Mouse (Mus musculus) urinary bladder, postnatal 10 days (tissue): ENCODE measurements at regions not wholly inside any gene's neighbourhood (a gene's known extent, or its start where the extent isn't known, plus 50 kb on each side); places are given as distances from the start of the nearest gene placed in this dataset.
"Not testable (repeated sequence)": the region's sequence is repeated elsewhere in the genome, so short reads cannot be mapped to it uniquely, and the experiment has no call there.

Experiments used
- DNase-seq: peaks from one replicate; pipeline ENCODE4 v3.0.0; 2022; ENCODE audit warnings: low spot score

DNA sequence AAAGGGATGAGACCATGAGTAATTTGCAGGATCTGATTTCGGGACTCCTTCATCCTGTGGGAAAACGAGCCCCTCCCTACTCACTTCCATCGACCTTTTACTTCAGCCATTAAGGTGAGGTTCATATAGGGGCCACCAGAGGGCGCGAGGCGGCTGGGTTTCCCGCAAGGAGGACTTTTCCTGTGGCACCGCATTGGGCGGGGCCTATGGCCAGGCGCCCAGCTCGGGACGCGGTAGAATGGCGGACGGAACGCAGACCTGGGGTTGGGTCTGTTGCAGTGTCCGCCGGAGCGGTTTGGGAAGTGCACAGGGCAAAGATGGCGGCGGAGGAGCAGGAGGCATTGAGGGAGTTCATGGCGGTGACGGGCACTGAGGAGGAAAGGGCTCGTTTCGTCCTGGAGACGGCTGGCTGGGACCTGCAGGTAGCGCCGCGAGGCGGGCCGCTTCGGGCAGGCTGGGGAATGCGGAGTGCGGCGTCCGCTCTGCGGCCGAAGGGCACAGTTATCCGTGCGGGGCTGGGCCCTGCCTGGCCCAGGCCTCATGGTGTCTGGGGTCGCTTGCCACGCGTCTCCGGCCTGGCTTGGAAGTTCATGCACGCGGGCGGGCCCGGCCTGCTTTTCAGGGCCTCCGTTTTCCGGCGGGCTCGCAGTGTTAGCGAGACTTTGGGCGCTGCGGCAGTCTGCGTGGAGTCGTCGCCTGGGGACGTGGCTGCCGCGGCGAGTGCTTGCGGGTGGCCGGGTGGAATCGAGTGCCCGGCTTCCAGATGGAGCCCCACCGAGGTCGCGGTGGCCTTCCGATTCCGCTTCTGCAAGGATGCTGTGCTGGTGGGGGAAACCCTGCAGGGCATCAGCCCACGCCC is 219.1 kb downstream of the Gm31371 start:
- DNase-seq, result peak; percentile 100

DNA sequence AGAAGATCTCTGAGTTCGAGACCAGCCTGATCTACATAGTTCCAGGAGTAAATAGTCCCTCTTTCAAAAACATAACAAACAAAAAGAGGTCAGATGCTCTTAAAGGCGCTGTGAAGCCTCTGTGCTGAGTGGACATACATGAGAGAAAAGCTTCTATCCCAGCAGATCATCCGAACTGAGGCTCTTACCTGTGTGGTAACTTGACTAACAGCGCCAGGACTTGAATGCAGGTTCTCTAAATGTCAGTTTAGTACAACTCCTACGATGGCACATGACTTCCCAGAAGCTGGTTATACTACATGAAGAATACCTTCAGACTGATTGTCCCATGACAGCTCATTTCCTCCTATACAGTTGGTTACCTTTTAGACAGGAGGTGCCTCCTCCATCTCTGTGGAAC is 220.4 kb downstream of the Gm31371 start:
- DNase-seq, result not testable (repeated sequence)

GRCm38 (mm10) chr8:20135626-20136025 is 227.4 kb downstream of the Gm15319 start:
- DNase-seq, result not testable (repeated sequence)

DNA sequence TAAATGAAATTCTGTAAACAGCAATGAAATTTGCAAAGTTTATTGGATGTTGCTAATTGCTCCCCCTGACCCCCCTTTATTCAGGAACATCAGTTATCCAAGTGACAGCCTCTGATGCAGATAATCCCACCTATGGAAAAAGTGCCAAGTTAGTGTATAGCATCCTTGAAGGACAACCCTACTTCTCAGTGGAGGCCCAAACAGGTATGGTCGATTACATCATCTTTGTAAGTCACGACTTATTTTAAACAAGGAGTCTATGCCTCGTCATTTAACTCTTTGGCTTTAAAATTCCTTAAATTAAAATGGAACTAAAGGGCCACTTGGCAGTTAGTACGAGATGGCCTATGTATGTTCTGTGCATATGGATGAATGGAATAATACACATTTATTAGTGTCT is 217.6 kb downstream of the Gm15319 start:
- not testable (repeated sequence) for DNase-seq

- not testable (repeated sequence) for DNase-seq
Observed at GRCm38 (mm10) chr8:20151317-20152047, 211.5 kb downstream of the Gm15319 start.

- not testable (repeated sequence) for DNase-seq
Observed at GRCm38 (mm10) chr8:20154091-20154490, 208.9 kb downstream of the Gm15319 start.
